Mouse (Mus musculus) gastrocnemius, postnatal 25 days (tissue): ENCODE results near the gene Ttc21a. TPM values are rescaled to one million over a fixed set of nuclear protein-coding genes. Genes with fewer than 3 reads are reported as not detected.

ENCODE experiments used
- DNase-seq: peaks from one replicate; pipeline ENCODE4 v3.0.0; 2022
- total RNA-seq, 2 experiments: library from RNA; stranded (reverse); gene quantifications; 1 replicate in 1 of 2; 2 replicates in 1 of 2; pipeline ENCODE4 v1.2.3; 2021

Gene Ttc21a
- total RNA-seq, 2 experiments from 2014 or later = not detected

- DNase-seq = no peak
Measured at GRCm38 (mm10) chr9:119975286-119975685, 37.9 kb downstream of the Ttc21a start.

GRCm38 (mm10) chr9:119976704-119977556, 39.5 kb downstream of the Ttc21a start:
- DNase-seq = no peak

GRCm38 (mm10) chr9:119977557-119978060, 40.2 kb downstream of the Ttc21a start:
- DNase-seq = no peak

- no peak for DNase-seq
Measured at GRCm38 (mm10) chr9:119978151-119978810, 40.9 kb downstream of the Ttc21a start.

GRCm38 (mm10) chr9:119978811-119979441, 41.5 kb downstream of the Ttc21a start:
- DNase-seq = no peak

- DNase-seq = no peak
Measured at GRCm38 (mm10) chr9:119979749-119980148, 42.3 kb downstream of the Ttc21a start.

- no peak for DNase-seq
Measured at GRCm38 (mm10) chr9:119980770-119981182, 43.4 kb downstream of the Ttc21a start.

GRCm38 (mm10) chr9:119981183-119982179, 44.1 kb downstream of the Ttc21a start:
- peak; percentile 81 for DNase-seq

GRCm38 (mm10) chr9:119982241-119982811, 44.9 kb downstream of the Ttc21a start:
- peak; percentile 63 for DNase-seq

GRCm38 (mm10) chr9:119982956-119983551, 45.6 kb downstream of the Ttc21a start:
- peak; percentile 67 for DNase-seq

- DNase-seq = peak; percentile 93
Measured at GRCm38 (mm10) chr9:119983585-119984535, 46.5 kb downstream of the Ttc21a start.

GRCm38 (mm10) chr9:119984536-119985011, 47.2 kb downstream of the Ttc21a start, which contains the start of gene Csrnp1:
Csrnp1 (minus strand) TSS chr9:119984658.
- DNase-seq = no peak

- DNase-seq = no peak
Measured at GRCm38 (mm10) chr9:119985881-119986574, 48.6 kb downstream of the Ttc21a start.

- DNase-seq = no peak
Measured at GRCm38 (mm10) chr9:119988304-119988703, 50.9 kb downstream of the Ttc21a start.

- no peak for DNase-seq
Measured at GRCm38 (mm10) chr9:119991310-119991709, 53.9 kb downstream of the Ttc21a start.

- DNase-seq = no peak
Measured at GRCm38 (mm10) chr9:119993092-119993844, 55.9 kb downstream of the Ttc21a start.

- DNase-seq = no peak
Measured at GRCm38 (mm10) chr9:119994207-119994606, 56.8 kb downstream of the Ttc21a start.

GRCm38 (mm10) chr9:119996080-119996479, 58.7 kb downstream of the Ttc21a start:
- no peak for DNase-seq
